Mouse (Mus musculus) small intestine, adult 10 weeks (tissue): Measurements from ENCODE around the gene Hist1h2bp. TPM values are rescaled to one million over a fixed set of nuclear protein-coding genes. Genes with fewer than 3 reads are reported as not detected.

ENCODE experiments used
- polyA plus RNA-seq: library from polyadenylated mRNA; stranded (reverse); fragments of 350-450 nt; fragmentation: Illumina TruSeq; extraction: RNeasy Lipid Tissue Mini Kit (QIAGEN cat#74804); gene quantifications from one replicate; pipeline ENCODE4 v1.2.3, GENCODE M21; 2014; ENCODE audit warnings: low replicate concordance

Gene Hist1h2bp
- polyA plus RNA-seq = not detected

DNA sequence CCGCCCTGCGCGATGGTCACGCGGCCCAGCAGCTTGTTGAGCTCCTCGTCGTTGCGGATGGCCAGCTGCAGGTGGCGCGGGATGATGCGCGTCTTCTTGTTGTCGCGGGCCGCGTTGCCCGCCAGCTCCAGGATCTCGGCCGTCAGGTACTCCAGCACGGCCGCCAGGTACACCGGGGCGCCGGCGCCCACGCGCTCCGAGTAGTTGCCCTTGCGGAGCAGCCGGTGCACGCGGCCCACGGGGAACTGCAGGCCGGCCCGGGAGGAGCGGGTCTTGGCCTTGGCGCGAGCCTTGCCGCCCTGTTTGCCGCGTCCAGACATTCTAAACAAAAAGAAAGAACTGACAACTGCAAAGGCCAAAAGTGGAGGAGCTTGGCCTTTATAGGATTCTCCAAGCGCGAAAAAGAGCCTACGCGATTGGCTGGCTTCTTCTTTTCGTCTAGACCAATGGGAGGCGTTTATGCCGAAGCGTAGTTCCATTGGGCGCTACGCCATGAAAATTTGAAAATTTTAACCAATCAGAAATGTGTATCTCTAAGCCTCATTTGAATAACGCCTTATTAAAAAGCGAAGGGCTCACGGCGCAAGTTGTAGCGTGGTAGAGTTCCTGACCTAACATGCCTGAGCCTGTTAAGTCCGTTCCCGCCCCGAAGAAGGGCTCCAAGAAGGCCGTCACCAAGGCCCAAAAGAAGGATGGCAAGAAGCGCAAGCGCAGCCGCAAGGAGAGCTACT lies at the start of gene Hist1h2bp, which contains the start of gene Hist1h2an:
Gene Hist1h2bp (plus strand): TSS at position 563 of the 731 bp plus-strand sequence.
Gene Hist1h2an (minus strand): TSS at position 320 of the 731 bp plus-strand sequence.

DNA sequence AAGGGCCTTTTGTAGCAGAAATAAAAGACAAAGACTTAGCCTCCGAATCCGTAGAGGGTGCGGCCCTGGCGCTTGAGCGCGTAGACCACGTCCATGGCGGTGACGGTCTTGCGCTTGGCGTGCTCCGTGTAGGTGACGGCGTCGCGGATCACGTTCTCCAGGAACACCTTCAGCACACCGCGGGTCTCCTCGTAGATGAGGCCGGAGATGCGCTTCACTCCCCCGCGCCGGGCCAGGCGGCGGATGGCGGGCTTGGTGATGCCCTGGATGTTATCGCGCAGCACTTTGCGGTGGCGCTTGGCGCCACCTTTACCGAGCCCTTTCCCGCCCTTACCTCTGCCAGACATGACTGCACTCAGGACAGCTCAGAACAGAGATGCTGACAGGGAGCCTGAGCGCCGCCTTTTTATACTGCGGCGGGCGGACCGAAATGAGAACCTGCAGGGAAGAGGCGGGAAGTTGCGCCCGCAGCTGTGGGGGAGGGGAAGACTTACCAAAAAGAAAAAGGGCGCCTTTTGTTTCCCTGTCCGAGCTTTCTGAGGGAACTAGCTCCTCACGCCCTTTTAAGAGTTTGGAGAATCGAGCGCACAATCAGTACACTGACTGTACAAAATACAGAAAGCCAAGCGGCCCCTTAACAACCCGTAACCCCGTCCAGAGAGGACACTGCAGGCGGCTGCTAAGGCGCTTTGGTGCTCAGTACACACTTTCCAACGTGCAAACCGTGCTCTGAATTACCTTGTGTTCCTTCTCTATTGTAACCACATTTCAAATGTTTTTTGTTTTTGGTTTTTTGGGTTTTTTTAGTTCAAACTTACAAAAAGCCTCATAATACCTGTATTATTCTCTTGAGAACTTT lies 36.9 kb upstream of the Hist1h2bp start, which contains the start of gene Hist1h4k:
Gene Hist1h4k (minus strand): TSS at position 347 of the 859 bp plus-strand sequence.

DNA sequence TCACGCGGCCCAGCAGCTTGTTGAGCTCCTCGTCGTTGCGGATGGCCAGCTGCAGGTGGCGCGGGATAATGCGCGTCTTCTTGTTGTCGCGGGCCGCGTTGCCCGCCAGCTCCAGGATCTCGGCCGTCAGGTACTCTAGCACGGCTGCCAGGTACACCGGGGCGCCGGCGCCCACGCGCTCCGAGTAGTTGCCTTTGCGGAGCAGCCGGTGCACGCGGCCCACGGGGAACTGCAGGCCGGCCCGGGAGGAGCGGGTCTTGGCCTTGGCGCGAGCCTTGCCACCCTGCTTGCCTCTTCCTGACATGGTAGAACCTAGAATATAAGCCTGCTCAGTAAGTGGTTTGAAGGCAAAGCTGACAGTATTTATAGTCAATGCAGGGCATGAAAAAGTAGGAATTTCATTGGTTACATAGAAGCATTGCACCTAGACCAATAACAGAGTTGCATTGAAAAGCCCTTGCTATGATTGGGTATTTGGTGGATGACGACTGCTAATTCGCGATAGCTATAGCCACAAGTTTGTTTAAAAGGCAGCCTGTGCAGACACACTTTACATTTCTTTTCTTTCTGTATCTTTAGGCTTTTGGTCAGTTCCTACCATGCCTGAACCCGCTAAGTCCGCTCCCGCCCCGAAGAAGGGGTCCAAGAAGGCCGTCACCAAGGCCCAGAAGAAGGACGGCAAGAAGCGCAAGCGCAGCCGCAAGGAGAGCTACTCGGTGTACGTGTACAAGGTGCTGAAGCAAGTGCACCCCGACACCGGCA lies 33.6 kb upstream of the Hist1h2bp start, which contains the start of the genes Hist1h2ak and Hist1h2bn:
Gene Hist1h2ak (minus strand): TSS at position 304 of the 762 bp plus-strand sequence.
Gene Hist1h2bn (plus strand): TSS at position 600 of the 762 bp plus-strand sequence.

DNA sequence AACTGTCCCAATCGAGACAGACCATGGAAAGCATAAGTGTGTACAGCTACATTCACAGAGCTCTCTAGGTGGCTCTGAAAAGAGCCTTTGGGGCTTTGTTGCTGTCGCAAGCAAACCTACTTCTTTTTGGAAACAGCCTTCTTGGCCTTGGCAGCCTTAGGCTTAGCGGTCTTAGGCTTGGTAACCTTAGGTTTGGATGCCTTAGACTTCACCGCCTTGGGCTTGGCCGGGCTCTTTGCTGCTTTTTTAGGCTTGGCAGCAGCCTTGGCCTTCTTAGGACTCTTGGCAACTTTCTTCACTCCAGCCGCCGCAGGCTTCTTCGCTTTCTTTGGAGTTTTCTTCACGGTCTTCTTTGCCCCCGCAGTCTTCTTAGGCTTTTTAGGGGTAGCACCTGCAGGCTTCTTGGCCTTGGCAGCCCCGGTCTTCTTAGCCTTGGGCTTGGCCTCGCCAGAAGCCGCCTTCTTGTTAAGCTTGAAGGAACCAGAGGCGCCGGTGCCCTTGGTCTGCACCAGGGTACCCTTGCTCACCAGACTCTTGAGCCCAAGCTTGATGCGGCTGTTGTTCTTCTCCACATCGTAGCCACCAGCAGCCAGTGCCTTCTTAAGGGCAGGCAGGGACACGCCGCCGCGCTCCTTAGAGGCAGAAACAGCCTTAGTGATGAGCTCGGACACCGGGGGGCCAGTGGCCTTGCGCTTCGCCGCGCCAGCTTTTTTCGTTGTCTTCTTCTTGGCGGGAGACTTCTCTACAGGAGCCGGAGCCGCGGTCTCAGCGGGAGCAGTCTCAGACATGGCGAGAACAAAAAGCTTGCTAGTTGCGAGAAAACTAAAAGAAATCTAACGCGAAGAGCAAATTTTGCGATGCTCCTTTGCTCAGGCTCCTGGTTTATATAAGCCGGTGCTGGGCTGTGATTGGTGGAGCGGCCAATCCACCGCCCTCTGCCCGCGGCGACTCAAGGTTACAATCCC lies 7.2 kb upstream of the Hist1h2bp start, which contains the start of gene Hist1h1b:
Gene Hist1h1b (minus strand): TSS at position 859 of the 965 bp plus-strand sequence.

DNA sequence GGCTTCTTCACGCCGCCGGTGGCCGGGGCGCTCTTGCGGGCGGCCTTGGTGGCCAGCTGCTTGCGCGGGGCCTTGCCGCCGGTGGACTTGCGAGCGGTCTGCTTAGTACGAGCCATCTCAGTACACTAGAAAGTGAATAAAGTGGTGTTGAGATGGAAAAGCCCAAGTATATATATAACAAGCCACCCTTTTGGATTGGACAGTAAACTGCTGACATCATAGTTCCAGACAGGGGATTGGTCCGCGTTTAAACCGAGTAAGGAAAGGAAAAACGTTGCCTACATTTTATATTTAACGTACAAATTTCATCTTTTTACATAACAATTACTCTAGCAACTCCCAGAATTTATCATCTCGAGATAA lies 4.0 kb upstream of the Hist1h2bp start, which contains the start of gene Hist1h3i:
Gene Hist1h3i (minus strand): TSS at position 116 of the 363 bp plus-strand sequence.

DNA sequence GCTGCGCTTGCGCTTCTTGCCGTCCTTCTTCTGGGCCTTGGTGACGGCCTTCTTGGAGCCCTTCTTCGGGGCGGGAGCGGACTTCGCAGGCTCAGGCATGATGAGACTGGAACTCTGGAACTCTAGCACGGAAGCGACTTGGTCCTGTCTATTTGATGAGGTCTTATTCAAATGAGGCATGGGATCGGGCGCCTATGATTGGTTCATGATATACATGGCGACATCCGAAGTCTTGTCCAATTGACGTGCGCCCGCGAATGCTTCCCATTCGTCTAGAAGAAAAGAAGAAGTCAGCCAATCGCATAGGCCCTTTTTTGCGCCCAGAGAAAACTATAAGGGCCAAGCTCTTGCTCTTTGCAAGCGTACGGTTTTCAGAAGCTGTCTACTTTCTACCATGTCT lies 22.8 kb downstream of the Hist1h2bp start, which contains the start of the genes Hist1h2bq and Hist1h2ao:
Gene Hist1h2bq (minus strand): TSS at position 125 of the 400 bp plus-strand sequence.
Gene Hist1h2ao (plus strand): TSS at position 393 of the 400 bp plus-strand sequence.

DNA sequence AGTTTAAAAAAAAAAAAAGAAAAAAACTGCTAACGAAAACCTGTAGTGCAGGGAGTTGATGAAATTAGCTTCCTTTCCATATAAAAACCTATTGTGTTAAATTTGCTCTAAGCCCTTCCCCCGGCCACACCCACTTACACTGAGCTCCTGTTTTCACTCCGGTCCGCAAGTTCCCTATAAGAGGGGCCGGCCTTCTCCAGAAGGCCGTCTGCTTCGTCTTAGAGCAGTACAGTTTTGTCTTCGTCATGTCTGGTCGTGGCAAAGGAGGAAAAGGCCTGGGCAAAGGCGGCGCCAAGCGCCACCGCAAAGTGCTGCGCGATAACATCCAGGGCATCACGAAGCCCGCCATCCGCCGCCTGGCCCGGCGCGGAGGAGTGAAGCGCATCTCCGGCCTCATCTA lies 24.3 kb downstream of the Hist1h2bp start, which contains the start of gene Hist1h4m:
Gene Hist1h4m (plus strand): TSS at position 208 of the 400 bp plus-strand sequence.

DNA sequence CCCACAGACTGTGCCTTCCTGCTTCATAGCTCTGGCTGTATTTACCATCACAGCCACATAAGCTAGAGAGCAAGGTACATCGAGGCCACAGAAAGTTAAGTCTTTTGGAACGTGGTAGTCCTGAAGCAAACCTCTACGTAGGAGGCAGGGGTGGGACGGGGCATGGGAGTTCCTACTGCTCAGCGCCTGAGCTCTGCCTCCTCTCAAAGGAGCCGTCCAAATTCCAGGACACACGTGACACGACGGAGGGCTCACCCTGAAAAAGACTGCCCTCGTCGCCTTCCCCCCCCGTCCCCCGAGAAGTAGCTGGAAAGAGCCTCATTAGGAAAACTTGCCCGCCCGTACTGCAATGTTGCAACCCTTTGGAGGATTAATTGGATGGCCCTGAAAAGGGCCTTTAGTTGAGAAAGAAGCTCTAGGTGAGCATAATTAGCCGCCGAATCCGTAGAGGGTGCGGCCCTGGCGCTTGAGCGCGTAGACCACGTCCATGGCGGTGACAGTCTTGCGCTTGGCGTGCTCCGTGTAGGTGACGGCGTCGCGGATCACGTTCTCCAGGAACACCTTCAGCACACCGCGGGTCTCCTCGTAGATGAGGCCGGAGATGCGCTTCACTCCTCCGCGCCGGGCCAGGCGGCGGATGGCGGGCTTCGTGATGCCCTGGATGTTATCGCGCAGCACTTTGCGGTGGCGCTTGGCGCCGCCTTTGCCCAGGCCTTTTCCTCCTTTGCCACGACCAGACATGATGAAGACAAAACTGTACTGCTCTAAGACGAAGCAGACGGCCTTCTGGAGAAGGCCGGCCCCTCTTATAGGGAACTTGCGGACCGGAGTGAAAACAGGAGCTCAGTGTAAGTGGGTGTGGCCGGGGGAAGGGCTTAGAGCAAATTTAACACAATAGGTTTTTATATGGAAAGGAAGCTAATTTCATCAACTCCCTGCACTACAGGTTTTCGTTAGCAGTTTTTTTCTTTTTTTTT lies 44.4 kb downstream of the Hist1h2bp start, which contains the start of gene Hist1h4n:
Gene Hist1h4n (minus strand): TSS at position 779 of the 977 bp plus-strand sequence.

DNA sequence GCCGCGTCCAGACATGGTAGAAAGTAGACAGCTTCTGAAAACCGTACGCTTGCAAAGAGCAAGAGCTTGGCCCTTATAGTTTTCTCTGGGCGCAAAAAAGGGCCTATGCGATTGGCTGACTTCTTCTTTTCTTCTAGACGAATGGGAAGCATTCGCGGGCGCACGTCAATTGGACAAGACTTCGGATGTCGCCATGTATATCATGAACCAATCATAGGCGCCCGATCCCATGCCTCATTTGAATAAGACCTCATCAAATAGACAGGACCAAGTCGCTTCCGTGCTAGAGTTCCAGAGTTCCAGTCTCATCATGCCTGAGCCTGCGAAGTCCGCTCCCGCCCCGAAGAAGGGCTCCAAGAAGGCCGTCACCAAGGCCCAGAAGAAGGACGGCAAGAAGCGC lies 46.2 kb downstream of the Hist1h2bp start, which contains the start of the genes Hist1h2ap and Hist1h2br:
Gene Hist1h2ap (minus strand): TSS at position 47 of the 400 bp plus-strand sequence.
Gene Hist1h2br (plus strand): TSS at position 283 of the 400 bp plus-strand sequence.

Other genes starting within 250 kb of the Hist1h2bp start
- not detected for gene Olfr1366, start 244.7 kb upstream of the Hist1h2bp start, polyA plus RNA-seq
- not detected for gene Olfr1535, start 227.6 kb upstream of the Hist1h2bp start, polyA plus RNA-seq
- gene Olfr1364, start 205.7 kb upstream of the Hist1h2bp start, polyA plus RNA-seq = not detected
- gene Olfr1362, start 173.4 kb upstream of the Hist1h2bp start, polyA plus RNA-seq = not detected
- gene Olfr11, start 144.9 kb upstream of the Hist1h2bp start, polyA plus RNA-seq = not detected
- not detected for gene Olfr1361, start 124.1 kb upstream of the Hist1h2bp start, polyA plus RNA-seq
- not detected for gene Olfr1360, start 110.1 kb upstream of the Hist1h2bp start, polyA plus RNA-seq
- not detected for gene Olfr1359, start 89.3 kb upstream of the Hist1h2bp start, polyA plus RNA-seq
- not detected for gene Hist1h2bl, start 71.3 kb upstream of the Hist1h2bp start, polyA plus RNA-seq
- not detected for gene Hist1h2ai, start 71.0 kb upstream of the Hist1h2bp start, polyA plus RNA-seq
- not detected for gene Hist1h3h, start 69.8 kb upstream of the Hist1h2bp start, polyA plus RNA-seq
- not detected for gene Hist1h2bm, start 65.4 kb upstream of the Hist1h2bp start, polyA plus RNA-seq
- 1.7 TPM for gene Hist1h4j, start 52.4 kb upstream of the Hist1h2bp start, polyA plus RNA-seq
- gene Hist1h4k, start 37.0 kb upstream of the Hist1h2bp start, polyA plus RNA-seq = not detected
- not detected for gene Hist1h2ak, start 33.6 kb upstream of the Hist1h2bp start, polyA plus RNA-seq
- gene Hist1h2bn, start 33.3 kb upstream of the Hist1h2bp start, polyA plus RNA-seq = not detected
- not detected for gene Hist1h1b, start 6.8 kb upstream of the Hist1h2bp start, polyA plus RNA-seq
- gene Hist1h3i, start 4.1 kb upstream of the Hist1h2bp start, polyA plus RNA-seq = not detected
- not detected for gene Hist1h2an, start 243 bp upstream of the Hist1h2bp start, polyA plus RNA-seq
- gene Hist1h2bq, start 22.7 kb downstream of the Hist1h2bp start, polyA plus RNA-seq = 1.1 TPM
- gene Hist1h2ao, start 23.0 kb downstream of the Hist1h2bp start, polyA plus RNA-seq = not detected
- not detected for gene Hist1h4m, start 24.3 kb downstream of the Hist1h2bp start, polyA plus RNA-seq
- not detected for gene Hist1h4n, start 44.7 kb downstream of the Hist1h2bp start, polyA plus RNA-seq
- not detected for gene Hist1h2ap, start 46.0 kb downstream of the Hist1h2bp start, polyA plus RNA-seq
- gene Hist1h2br, start 46.3 kb downstream of the Hist1h2bp start, polyA plus RNA-seq = 0.85 TPM
- gene Zfp184, start 157.6 kb downstream of the Hist1h2bp start, polyA plus RNA-seq = 0.93 TPM
- gene Pom121l2, start 193.7 kb downstream of the Hist1h2bp start, polyA plus RNA-seq = not detected
- 0.74 TPM for gene Prss16, start 222.3 kb downstream of the Hist1h2bp start, polyA plus RNA-seq
- not detected for gene Hist1h2ah, start 248.1 kb downstream of the Hist1h2bp start, polyA plus RNA-seq
- not detected for gene Hist1h2bk, start 248.4 kb downstream of the Hist1h2bp start, polyA plus RNA-seq